Mouse (Mus musculus): ENCODE data around the gene Mat1a. TPM values are rescaled to one million over a fixed set of nuclear protein-coding genes. Genes with fewer than 3 reads are reported as not detected.

The Mat1a gene
- total RNA-seq (2018; cell fraction: chromatin; rRNA removed): not detected
- not detected for total RNA-seq (2018; cell fraction: cytosol; rRNA removed)
- not detected for total RNA-seq (2018; cell fraction: nucleus; rRNA removed)
- polyA plus RNA-seq (2018): not detected in 3 replicates

- H3K79me2 ChIP-seq (ENCODE audit: inconsistent target): no peaks in the 10 kb centered on the region
- H3K36me3 ChIP-seq (ENCODE audit: inconsistent target): no peaks in the 10 kb centered on the region
- H3K4me3 ChIP-seq (ENCODE audit: inconsistent target): no peak within 1 kb of the TSS
- no peak within 1 kb of the TSS for H3K27ac ChIP-seq
- WGBS (ENCODE audit: missing documents): 79% methylated on average over 10 of the region's 10 CpGs
Measured at GRCm38 (mm10) chr14:41104853-41105444, at the start of gene Mat1a. Gene Mat1a, plus strand, starts transcription at chr14:41105035.

GRCm38 (mm10) chr14:41065168-41065567 is 39.7 kb upstream of the Mat1a start:
- WGBS (ENCODE audit: missing documents): 40% methylated on average over 1 of the region's 2 CpGs
- no peak overlapping the region for H3K4me3 ChIP-seq (ENCODE audit: inconsistent target)
- no peak overlapping the region for H3K27ac ChIP-seq
- no peaks in the 10 kb centered on the region for H3K79me2 ChIP-seq (ENCODE audit: inconsistent target)
- H3K36me3 ChIP-seq (ENCODE audit: inconsistent target): no peaks in the 10 kb centered on the region

GRCm38 (mm10) chr14:41066416-41066815 is 38.4 kb upstream of the Mat1a start:
- Histone ChIP-seq H3K27ac (no peak overlapping the region), H3K4me3 (ENCODE audit: inconsistent target) (no peak overlapping the region)
- 70% methylated on average over 1 of the region's 1 CpGs for WGBS (ENCODE audit: missing documents)

GRCm38 (mm10) chr14:41069108-41069507 is 35.7 kb upstream of the Mat1a start, which contains the start of gene Dydc2:
Gene Dydc2, minus strand, starts transcription at chr14:41069208.
- Histone ChIP-seq H3K79me2 (ENCODE audit: inconsistent target) (no peaks in the 10 kb centered on the region), H3K4me3 (ENCODE audit: inconsistent target) (no peak within 1 kb of the TSS), H3K27ac (no peak within 1 kb of the TSS), H3K36me3 (ENCODE audit: inconsistent target) (no peaks in the 10 kb centered on the region)

More at GRCm38 (mm10) chr14:41066416-41066815, 38.4 kb upstream of the Mat1a start:
- Histone ChIP-seq H3K79me2 (ENCODE audit: inconsistent target) (no peaks in the 10 kb centered on the region), H3K36me3 (ENCODE audit: inconsistent target) (no peaks in the 10 kb centered on the region)

- 70% methylated on average over 3 of the region's 3 CpGs for WGBS (ENCODE audit: missing documents)
- H3K36me3 ChIP-seq (ENCODE audit: inconsistent target): no peaks in the 10 kb centered on the region
Measured at GRCm38 (mm10) chr14:41070343-41070742, 34.5 kb upstream of the Mat1a start.

DNA sequence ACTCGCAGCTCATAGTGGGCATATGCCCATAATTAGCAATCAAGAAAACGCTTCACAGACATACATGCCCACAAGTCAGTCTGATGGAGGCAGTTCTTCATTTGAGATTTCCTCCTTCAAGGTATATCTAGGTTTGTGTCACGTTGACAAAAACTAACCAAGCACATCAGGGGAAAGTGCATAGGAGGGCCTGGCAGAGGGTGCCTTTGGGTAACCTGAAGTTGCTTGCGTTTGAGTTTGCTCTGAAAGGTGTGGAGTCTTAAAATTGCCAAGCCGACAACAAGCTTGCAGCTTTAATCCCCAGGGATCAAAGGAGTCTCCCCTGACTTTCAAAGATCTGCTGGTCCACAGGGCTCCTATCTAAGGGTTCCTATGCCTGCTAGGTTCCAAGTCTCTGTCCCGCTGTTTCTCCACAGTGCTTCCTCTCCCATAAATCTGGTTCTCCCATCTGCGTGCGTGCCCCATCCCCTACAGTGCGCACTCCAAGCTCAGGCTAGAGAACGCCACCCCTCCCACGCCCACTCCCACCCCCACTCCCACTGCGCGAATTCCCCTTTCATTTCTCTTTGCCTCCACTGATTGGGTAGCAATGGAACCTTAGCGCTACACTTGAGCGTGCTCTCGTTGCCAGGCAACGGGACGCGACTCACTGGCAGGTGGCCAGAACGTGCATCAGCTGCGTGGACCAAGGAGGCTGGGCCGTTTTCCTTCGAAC is 32.4 kb upstream of the Mat1a start, which contains the start of gene Dydc1:
Gene Dydc1, plus strand, starts transcription at position 683 of the 715 bp plus-strand sequence.
- H3K79me2 ChIP-seq (ENCODE audit: inconsistent target): no peaks in the 10 kb centered on the region
- no peak within 1 kb of the TSS for H3K4me3 ChIP-seq (ENCODE audit: inconsistent target)
- 11% methylated on average over 23 of the region's 23 CpGs for WGBS (ENCODE audit: missing documents)
- no peak within 1 kb of the TSS for H3K27ac ChIP-seq
- no peaks in the 10 kb centered on the region for H3K36me3 ChIP-seq (ENCODE audit: inconsistent target)

More at GRCm38 (mm10) chr14:41070343-41070742, 34.5 kb upstream of the Mat1a start:
- Histone ChIP-seq H3K4me3 (ENCODE audit: inconsistent target) (no peak overlapping the region), H3K79me2 (ENCODE audit: inconsistent target) (no peaks in the 10 kb centered on the region), H3K27ac (no peak overlapping the region)

DNA sequence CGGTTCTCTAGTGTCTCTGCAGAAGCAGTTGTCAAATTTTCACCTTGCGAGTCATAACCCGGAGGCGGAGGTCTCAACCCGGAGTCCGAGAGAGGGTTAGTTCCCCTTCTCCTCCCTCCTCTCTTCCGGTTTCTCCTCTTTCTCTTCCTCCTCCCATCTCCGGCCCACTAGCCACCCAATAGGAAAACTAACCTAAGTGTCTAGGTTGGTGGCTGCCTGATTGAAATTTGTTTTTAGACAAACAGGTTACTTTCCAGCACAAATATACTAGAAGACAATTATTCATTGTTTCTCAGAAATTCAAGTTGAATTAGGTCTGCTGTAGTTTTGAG is 31.9 kb upstream of the Mat1a start:
- Histone ChIP-seq H3K4me3 (ENCODE audit: inconsistent target) (no peak overlapping the region), H3K36me3 (ENCODE audit: inconsistent target) (no peaks in the 10 kb centered on the region)
- 2% methylated on average over 7 of the region's 8 CpGs for WGBS (ENCODE audit: missing documents)

DNA sequence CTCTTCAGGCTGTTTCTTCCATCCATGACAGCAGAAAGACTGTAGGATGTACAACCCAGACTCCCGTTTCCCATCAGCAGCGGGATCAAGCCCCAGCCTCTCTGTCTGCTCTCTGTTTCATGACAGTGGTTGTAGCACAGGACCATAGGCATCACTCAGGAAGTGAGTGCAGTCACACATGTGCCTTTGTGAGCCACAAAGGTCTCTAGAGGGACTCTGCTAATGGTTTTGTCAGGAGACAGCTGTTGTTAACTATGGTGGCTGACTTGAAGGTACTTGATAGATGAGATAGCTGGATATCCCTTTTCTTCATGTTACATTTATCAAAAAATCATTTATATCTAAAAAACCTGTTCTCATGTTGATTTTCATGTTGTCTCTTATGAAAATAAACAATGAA is 22.4 kb upstream of the Mat1a start:
- H3K36me3 ChIP-seq (ENCODE audit: inconsistent target): no peaks in the 10 kb centered on the region
- no peak overlapping the region for H3K27ac ChIP-seq
- WGBS (ENCODE audit: missing documents): 94% methylated on average over 2 of the region's 2 CpGs
- no peaks in the 10 kb centered on the region for H3K79me2 ChIP-seq (ENCODE audit: inconsistent target)
- H3K4me3 ChIP-seq (ENCODE audit: inconsistent target): no peak overlapping the region

More for the DNA sequence above, 31.9 kb upstream of the Mat1a start:
- Histone ChIP-seq H3K79me2 (ENCODE audit: inconsistent target) (no peaks in the 10 kb centered on the region), H3K27ac (no peak overlapping the region)

DNA sequence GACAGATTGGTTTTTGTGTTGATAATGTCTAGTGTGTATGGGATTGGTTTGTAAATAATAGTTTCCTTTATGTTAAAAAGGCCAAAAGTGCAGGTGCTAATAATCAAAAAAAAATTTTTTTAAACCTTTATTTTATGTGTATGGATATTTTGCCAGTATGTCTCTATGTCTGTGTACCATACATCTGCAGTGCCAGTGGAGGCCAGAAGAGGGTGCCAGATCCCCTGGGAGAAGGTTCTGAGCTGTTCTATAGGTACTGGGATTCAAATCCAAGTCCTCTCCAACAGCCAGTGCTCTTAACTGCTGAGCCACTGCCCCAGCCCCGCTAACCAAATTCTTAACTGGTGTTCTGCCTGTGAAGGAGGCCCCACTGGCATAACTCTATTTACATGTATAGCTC is 17.3 kb upstream of the Mat1a start:
- WGBS (ENCODE audit: missing documents): 70% methylated on average over 1 of the region's 1 CpGs
- Histone ChIP-seq H3K27ac (no peak overlapping the region), H3K79me2 (ENCODE audit: inconsistent target) (no peaks in the 10 kb centered on the region), H3K4me3 (ENCODE audit: inconsistent target) (no peak overlapping the region), H3K36me3 (ENCODE audit: inconsistent target) (no peaks in the 10 kb centered on the region)

DNA sequence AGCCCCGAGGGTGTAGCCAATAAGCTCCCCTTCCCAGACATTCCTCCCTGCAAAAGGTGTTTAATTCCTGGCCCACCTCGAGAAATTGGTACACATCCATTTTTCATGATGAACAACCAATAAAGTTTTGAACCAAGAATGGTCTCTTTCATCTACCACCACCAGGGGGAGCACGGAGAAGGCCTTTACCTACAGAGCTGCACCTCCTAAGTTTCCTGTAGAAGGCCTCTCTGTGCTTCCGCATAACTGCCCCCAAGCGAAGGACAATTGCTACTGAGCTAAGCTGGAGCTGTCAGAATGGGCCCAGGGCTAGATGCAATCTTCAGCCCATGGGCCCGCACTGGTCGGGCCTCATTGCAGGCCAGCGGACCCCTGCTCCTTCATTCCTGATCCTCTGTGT is 14.1 kb upstream of the Mat1a start:
- 55% methylated on average over 8 of the region's 8 CpGs for WGBS (ENCODE audit: missing documents)
- H3K79me2 ChIP-seq (ENCODE audit: inconsistent target): no peaks in the 10 kb centered on the region
- H3K36me3 ChIP-seq (ENCODE audit: inconsistent target): no peaks in the 10 kb centered on the region
- no peak overlapping the region for H3K4me3 ChIP-seq (ENCODE audit: inconsistent target)
- H3K27ac ChIP-seq: no peak overlapping the region

DNA sequence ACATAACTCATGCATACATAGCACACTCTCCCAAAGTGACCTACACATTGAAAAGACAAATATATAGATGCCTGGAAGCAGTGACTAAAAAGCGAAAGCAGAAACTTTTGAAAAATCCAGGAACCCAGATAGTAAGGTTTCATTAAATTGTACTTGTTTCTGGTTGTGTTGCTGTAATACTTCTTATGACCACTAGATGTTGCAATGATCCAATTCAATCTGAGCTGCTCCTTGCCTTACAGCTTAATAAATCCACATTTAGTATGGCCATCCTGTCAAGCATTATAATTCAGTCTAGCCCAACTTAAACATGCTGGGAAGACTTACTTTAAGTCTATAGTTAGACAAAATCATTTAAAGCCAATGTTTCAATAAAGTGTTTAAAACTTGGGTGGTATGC is 10.7 kb upstream of the Mat1a start:
- WGBS (ENCODE audit: missing documents): 40% methylated on average over 1 of the region's 1 CpGs
- Histone ChIP-seq H3K79me2 (ENCODE audit: inconsistent target) (no peaks in the 10 kb centered on the region), H3K4me3 (ENCODE audit: inconsistent target) (no peak overlapping the region), H3K27ac (no peak overlapping the region), H3K36me3 (ENCODE audit: inconsistent target) (no peaks in the 10 kb centered on the region)

GRCm38 (mm10) chr14:41096296-41096860 is 8.5 kb upstream of the Mat1a start:
- Histone ChIP-seq H3K36me3 (ENCODE audit: inconsistent target) (no peaks in the 10 kb centered on the region), H3K79me2 (ENCODE audit: inconsistent target) (no peaks in the 10 kb centered on the region), H3K4me3 (ENCODE audit: inconsistent target) (no peak overlapping the region), H3K27ac (no peak overlapping the region)
- WGBS (ENCODE audit: missing documents): 93% methylated on average over 3 of the region's 3 CpGs

DNA sequence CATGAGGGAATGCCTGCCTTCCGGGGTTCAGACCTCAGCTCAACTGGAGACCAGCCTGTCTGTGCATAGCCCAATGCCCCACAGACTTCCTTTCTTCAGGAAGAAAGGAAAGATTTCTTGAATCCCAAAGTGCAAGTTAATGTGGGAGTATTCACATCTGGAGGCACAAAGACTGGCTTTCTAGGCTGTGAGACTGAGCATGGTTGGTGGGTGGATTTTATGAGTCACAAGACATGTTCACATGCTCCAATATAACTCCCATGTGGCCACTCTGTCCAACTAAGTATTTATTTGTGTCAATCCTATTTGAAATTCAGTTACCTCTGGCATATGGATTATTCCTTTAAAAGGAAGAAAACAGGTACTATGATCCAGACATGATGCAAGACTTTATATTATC is 6.1 kb upstream of the Mat1a start:
- Histone ChIP-seq H3K27ac (no peak overlapping the region), H3K79me2 (ENCODE audit: inconsistent target) (no peaks in the 10 kb centered on the region), H3K4me3 (ENCODE audit: inconsistent target) (no peak overlapping the region), H3K36me3 (ENCODE audit: inconsistent target) (no peaks in the 10 kb centered on the region)
- WGBS (ENCODE audit: missing documents): 100% methylated on average over 1 of the region's 1 CpGs

GRCm38 (mm10) chr14:41100712-41101111 is 4.1 kb upstream of the Mat1a start:
- Histone ChIP-seq H3K79me2 (ENCODE audit: inconsistent target) (no peaks in the 10 kb centered on the region), H3K4me3 (ENCODE audit: inconsistent target) (no peak overlapping the region), H3K36me3 (ENCODE audit: inconsistent target) (no peaks in the 10 kb centered on the region), H3K27ac (no peak overlapping the region)
- 70% methylated on average over 3 of the region's 3 CpGs for WGBS (ENCODE audit: missing documents)

DNA sequence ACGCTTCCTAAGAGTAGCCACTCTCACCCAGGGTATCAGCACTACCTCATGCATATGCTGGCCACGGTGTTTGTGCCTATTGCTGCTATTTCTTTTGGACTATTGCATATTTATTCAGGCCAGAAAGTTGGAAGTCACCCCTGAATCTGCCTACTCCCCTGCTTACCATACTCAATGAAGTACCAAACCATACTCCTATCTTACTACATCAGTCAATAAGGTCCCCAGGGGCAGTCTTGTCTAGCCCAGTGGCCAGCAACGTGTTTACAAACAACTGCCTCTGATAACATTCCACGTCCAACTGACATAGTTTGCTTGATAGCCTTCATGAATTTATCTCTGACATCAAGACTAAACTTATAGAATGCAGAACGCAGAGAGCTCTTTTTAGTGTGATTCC is 3.6 kb upstream of the Mat1a start:
- Histone ChIP-seq H3K4me3 (ENCODE audit: inconsistent target) (no peak overlapping the region), H3K27ac (no peak overlapping the region), H3K36me3 (ENCODE audit: inconsistent target) (no peaks in the 10 kb centered on the region), H3K79me2 (ENCODE audit: inconsistent target) (no peaks in the 10 kb centered on the region)
- 79% methylated on average over 5 of the region's 5 CpGs for WGBS (ENCODE audit: missing documents)

Data from macrophage (primary cell).